Mouse (Mus musculus) liver, adult 2 months (tissue): ENCODE results near the gene Tcf7l1.

Experiments used
- CTCF ChIP-seq: fragments of 200-500 bp; IDR thresholded peaks from 2 replicates; pipeline ENCODE4 v1.5.1; 2011; ENCODE audit warnings: low read depth, low read length, control low read depth
- POLR2A ChIP-seq: fragments of 200-500 bp; IDR thresholded peaks from 2 replicates; pipeline ENCODE4 v1.6.1; 2011; ENCODE audit warnings: low read length, control low read depth; ENCODE audit not compliant: insufficient read depth; ENCODE audit errors: extremely low read depth

GRCm38 (mm10) chr6:72837756-72838155, 48.7 kb upstream of the Tcf7l1 start:
- TF ChIP-seq CTCF (no peak), POLR2A (no peak)
